Mouse (Mus musculus) brain, embryonic 14.5 days (tissue): ENCODE results near the gene Fam163b.

ENCODE experiments used
- CTCF ChIP-seq: fragments of 200-500 bp; IDR thresholded peaks from 2 replicates; pipeline ENCODE4 v1.5.1; 2012; ENCODE audit warnings: inconsistent platforms, mild to moderate bottlenecking, moderate library complexity, borderline replicate concordance; ENCODE audit not compliant: insufficient read depth, insufficient read length; ENCODE audit errors: extremely low read depth
- POLR2A ChIP-seq: fragments of 200-500 bp; IDR thresholded peaks from 2 replicates; pipeline ENCODE4 v1.6.1; 2012; ENCODE audit warnings: mild to moderate bottlenecking, inconsistent platforms, borderline replicate concordance; ENCODE audit not compliant: poor library complexity, insufficient read depth, insufficient read length, severe bottlenecking; ENCODE audit errors: extremely low read depth

DNA sequence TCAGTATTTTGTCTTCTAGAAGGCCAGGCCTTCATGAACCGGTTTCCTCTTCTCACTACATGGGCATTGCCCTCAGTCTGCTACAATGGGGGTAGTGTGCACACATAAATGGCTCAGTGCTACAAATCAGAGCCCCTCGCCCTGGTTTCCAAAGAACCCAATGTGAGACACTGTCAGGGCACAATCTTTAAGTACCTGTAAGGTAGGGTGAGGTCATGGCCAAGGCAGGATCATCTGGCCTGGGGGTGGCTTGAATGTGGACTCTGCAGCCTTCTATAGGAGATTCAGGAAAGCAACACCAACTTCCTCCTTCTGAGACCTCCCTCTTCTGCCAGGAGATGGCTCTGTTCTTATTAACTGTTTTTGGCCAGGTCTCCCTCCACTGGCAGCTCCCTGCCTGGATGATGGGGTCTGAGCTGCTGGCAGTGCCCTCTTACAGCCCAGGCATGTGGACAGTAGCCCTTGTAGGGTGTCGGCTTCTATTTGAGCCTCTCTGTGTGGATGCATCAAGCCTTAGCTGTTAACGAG lies 55.7 kb downstream of the Fam163b start:
- TF ChIP-seq CTCF (no peak), POLR2A (no peak)
